Mouse (Mus musculus) heart, adult 2 months (tissue): ENCODE measurements around the gene Gm4791. TPM values are rescaled to one million over a fixed set of nuclear protein-coding genes. Genes with fewer than 3 reads are reported as not detected.

Experiments
- DNase-seq, 2 experiments: peaks; one replicate each; pipeline ENCODE4 v3.0.0; 2021
- H3K27ac ChIP-seq: fragments of 200-600 bp; 2 replicates; pipeline ENCODE4 v1.8.1; 2022
- H3K27me3 ChIP-seq: fragments of 200-500 bp; 2 replicates; pipeline ENCODE4 v1.6.1; 2012; ENCODE audit warnings: mild to moderate bottlenecking, low read length, inconsistent platforms, mixed read lengths; ENCODE audit not compliant: control insufficient read depth, insufficient read depth
- H3K36me3 ChIP-seq: fragments of 200-500 bp; 2 replicates; pipeline ENCODE4 v1.6.1; 2012; ENCODE audit warnings: low read length, inconsistent platforms; ENCODE audit not compliant: control insufficient read depth, insufficient read depth
- H3K4me1 ChIP-seq: fragments of 200-500 bp; 2 replicates; pipeline ENCODE4 v1.6.1; 2011; ENCODE audit warnings: low read length; ENCODE audit not compliant: control insufficient read depth, insufficient read depth
- H3K4me3 ChIP-seq: fragments of 200-600 bp; 2 replicates; pipeline ENCODE4 v1.8.1; 2022
- H3K79me2 ChIP-seq: fragments of 200-500 bp; replicated peaks from 2 replicates; pipeline ENCODE4 v1.6.1; 2012; ENCODE audit warnings: mild to moderate bottlenecking, inconsistent platforms, low read length, moderate library complexity, mixed read lengths; ENCODE audit not compliant: control insufficient read depth, insufficient read depth
- H3K9ac ChIP-seq: fragments of 200-500 bp; 2 replicates; pipeline ENCODE4 v1.6.1; 2012; ENCODE audit warnings: low read depth, mild to moderate bottlenecking, control low read depth, inconsistent platforms, low read length, mixed read lengths
- CTCF ChIP-seq: fragments of 200-600 bp; IDR thresholded peaks from 2 replicates; pipeline ENCODE4 v1.8.1; 2022; ENCODE audit warnings: antibody characterized with exemption, mild to moderate bottlenecking, moderate library complexity
- EP300 ChIP-seq: fragments of 200-500 bp; IDR thresholded peaks from 2 replicates; pipeline ENCODE4 v1.6.1; 2011; ENCODE audit warnings: low read depth, low read length, control low read depth; ENCODE audit not compliant: insufficient read depth
- POLR2A ChIP-seq: fragments of 200-500 bp; IDR thresholded peaks from 2 replicates; pipeline ENCODE4 v1.6.1; 2011; ENCODE audit warnings: mild to moderate bottlenecking, low read depth, low read length, control low read depth; ENCODE audit not compliant: insufficient read depth
- WGBS: fragments of 180-500 bp; shearing (Covaris S2); methylation state at CpG from one replicate; pipeline ENCODE4 v1.1.7; 2018; 5-methylcytosine and 5-hydroxymethylcytosine counted together
- intact Hi-C: fragments of 180-260 bp; cut with DNase I; formaldehyde crosslinking; loops from one replicate; pipeline ENCODE4 v1.15.1; 2025
- polyA plus RNA-seq: library from polyadenylated mRNA; depleted of rRNA; stranded (reverse); fragments of >200 nt; gene quantifications from 2 replicates; pipeline ENCODE4 v1.2.3, GENCODE M21; 2012
- total RNA-seq, 2 experiments: library from RNA; stranded (reverse); gene quantifications; 2 replicates each; pipeline ENCODE4 v1.2.3; 2021

Gm4791 gene
- total and polyA plus RNA-seq, 3 experiments, result not detected

GRCm38 (mm10) chr9:46978806-46979205, 19.7 kb upstream of the Gm4791 start:
- H3K4me1 ChIP-seq, result no peaks in the 10 kb centered on the region
- no peaks in the 10 kb centered on the region for H3K36me3 ChIP-seq
- H3K27ac ChIP-seq, result no peak overlapping the region
- DNase-seq, result no peak
- TF ChIP-seq POLR2A, result no peak
- TF ChIP-seq EP300, result no peak
- no peak for TF ChIP-seq CTCF
- H3K27me3 ChIP-seq, result no peaks in the 10 kb centered on the region; the same call in 1 of the 2 replicates
- H3K4me3 ChIP-seq, result no peak overlapping the region
- WGBS, result 51% methylated on average over 11 of the region's 11 CpGs
- no peak overlapping the region for H3K9ac ChIP-seq
- H3K79me2 ChIP-seq, result no peaks in the 10 kb centered on the region
- intact Hi-C loops, result no loop called here

- WGBS, result 6% methylated on average over 2 of the region's 2 CpGs
- no peaks in the 10 kb centered on the region; the same call in 1 of the 2 replicates for H3K27me3 ChIP-seq
- no peak overlapping the region for H3K9ac ChIP-seq
- no peak overlapping the region for H3K27ac ChIP-seq
- no peaks in the 10 kb centered on the region for H3K79me2 ChIP-seq
- no peaks in the 10 kb centered on the region for H3K36me3 ChIP-seq
- no peaks in the 10 kb centered on the region for H3K4me1 ChIP-seq
- H3K4me3 ChIP-seq, result no peak overlapping the region
- DNase-seq, result no peak
- intact Hi-C loops, result no loop called here
- TF ChIP-seq POLR2A (no peak), EP300 (no peak), CTCF (no peak)
Observed at GRCm38 (mm10) chr9:46980111-46980510, 18.4 kb upstream of the Gm4791 start.

GRCm38 (mm10) chr9:46983471-46983870, 15.1 kb upstream of the Gm4791 start:
- WGBS, result 39% methylated on average over 2 of the region's 2 CpGs
- TF ChIP-seq POLR2A (no peak), CTCF (no peak), EP300 (no peak)
- no peaks in the 10 kb centered on the region for H3K36me3 ChIP-seq
- no peaks in the 10 kb centered on the region for H3K79me2 ChIP-seq
- H3K27me3 ChIP-seq, result no peaks in the 10 kb centered on the region
- DNase-seq, result no peak
- intact Hi-C loops, result no loop called here
- H3K9ac ChIP-seq, result no peak overlapping the region
- no peak overlapping the region for H3K27ac ChIP-seq
- no peaks in the 10 kb centered on the region for H3K4me1 ChIP-seq
- H3K4me3 ChIP-seq, result no peak overlapping the region

GRCm38 (mm10) chr9:47041569-47041968, 43.0 kb downstream of the Gm4791 start:
- H3K27me3 ChIP-seq, result no peaks in the 10 kb centered on the region
- no peak for DNase-seq
- H3K36me3 ChIP-seq, result no peaks in the 10 kb centered on the region
- H3K4me3 ChIP-seq, result no peak overlapping the region
- intact Hi-C loops, result no loop called here
- no peak overlapping the region for H3K9ac ChIP-seq
- H3K27ac ChIP-seq, result no peak overlapping the region
- H3K79me2 ChIP-seq, result no peaks in the 10 kb centered on the region
- TF ChIP-seq EP300 (no peak), POLR2A (no peak), CTCF (no peak)
- WGBS, result 81% methylated on average over 6 of the region's 6 CpGs
- no peaks in the 10 kb centered on the region for H3K4me1 ChIP-seq
